Mouse (Mus musculus): ENCODE measurements around the gene Rgs9. TPM values are rescaled to one million over a fixed set of nuclear protein-coding genes. Genes with fewer than 3 reads are reported as not detected.
A peak's percentile ranks its signal among the peaks of the same experiment; 100 is the strongest.

Gene Rgs9
- polyA plus RNA-seq, 1 experiment from 2014 or later, result 3.8 TPM

GRCm38 (mm10) chr11:109330706-109331393 lies 32.9 kb upstream of the Rgs9 start:
- WGBS, result 40% methylated on average over 17 of the region's 17 CpGs
- H3K27me3 ChIP-seq, result no peaks in the 10 kb centered on the region
- H3K27ac ChIP-seq (replicated peaks), result no peak overlapping the region
- no peak overlapping the region for H3K9ac ChIP-seq (replicated peaks)
- H3K4me2 ChIP-seq (replicated peaks), result peak overlapping the region; percentile 50
- H3K9me3 ChIP-seq, result no peaks in the 10 kb centered on the region
- peak overlapping the region; percentile 15; the same call in 1 of the 2 replicates for H3K4me3 ChIP-seq
- no peaks in the 10 kb centered on the region for H3K36me3 ChIP-seq
- peak; percentile 75 for ATAC-seq (ENCODE audit: low FRiP score, low read depth)
- H3K4me1 ChIP-seq, result peaks cover 8% of the 10 kb centered on the region

DNA sequence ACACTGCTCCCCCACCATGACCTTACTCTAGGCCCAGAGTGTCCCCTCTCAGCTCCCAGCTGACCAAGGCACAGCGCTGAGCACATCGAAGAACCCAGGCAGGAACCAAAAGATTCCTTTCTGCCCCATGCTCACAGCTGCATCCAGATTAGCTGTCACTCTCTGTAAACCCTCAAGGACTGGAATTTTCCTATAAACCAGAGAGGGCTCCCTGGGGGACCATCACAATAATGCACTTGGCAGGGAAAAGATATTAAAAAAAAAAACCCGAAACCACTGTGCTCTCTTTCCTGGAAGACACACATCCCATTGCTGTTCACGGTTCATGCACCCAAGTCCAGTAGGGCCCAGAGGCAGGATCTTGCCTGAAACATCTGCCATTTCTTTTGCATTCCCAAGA lies 31.4 kb upstream of the Rgs9 start:
- WGBS, result 76% methylated on average over 4 of the region's 4 CpGs
- Histone ChIP-seq H3K9ac (replicated peaks) (no peak overlapping the region), H3K4me2 (replicated peaks) (no peak overlapping the region), H3K27me3 (no peaks in the 10 kb centered on the region), H3K4me1 (peaks cover 8% of the 10 kb centered on the region), H3K9me3 (no peaks in the 10 kb centered on the region), H3K4me3 (no peak overlapping the region), H3K36me3 (no peaks in the 10 kb centered on the region), H3K27ac (replicated peaks) (no peak overlapping the region)
- no peak for ATAC-seq (ENCODE audit: low FRiP score, low read depth)

DNA sequence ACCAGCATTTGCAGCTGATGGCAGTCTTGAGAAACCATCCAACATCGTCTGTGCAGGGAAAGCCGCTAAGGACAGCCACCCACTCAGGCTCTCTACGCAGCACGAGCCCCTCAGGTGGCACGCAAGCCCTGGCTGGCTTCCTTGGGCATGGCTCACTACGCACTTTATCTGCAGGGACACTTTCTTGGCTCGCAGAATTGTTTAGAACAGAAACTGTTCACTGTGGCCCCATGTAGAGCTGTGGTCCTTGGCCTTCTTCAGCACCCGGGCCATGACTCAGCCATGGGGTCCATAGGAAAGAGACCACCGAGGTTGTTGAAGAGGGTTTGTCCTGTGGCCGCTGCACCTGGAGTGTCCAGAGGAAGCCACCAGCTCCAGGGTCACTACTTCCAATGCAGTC lies 30.0 kb upstream of the Rgs9 start:
- no peaks in the 10 kb centered on the region for H3K27me3 ChIP-seq
- 90% methylated on average over 10 of the region's 10 CpGs for WGBS

DNA sequence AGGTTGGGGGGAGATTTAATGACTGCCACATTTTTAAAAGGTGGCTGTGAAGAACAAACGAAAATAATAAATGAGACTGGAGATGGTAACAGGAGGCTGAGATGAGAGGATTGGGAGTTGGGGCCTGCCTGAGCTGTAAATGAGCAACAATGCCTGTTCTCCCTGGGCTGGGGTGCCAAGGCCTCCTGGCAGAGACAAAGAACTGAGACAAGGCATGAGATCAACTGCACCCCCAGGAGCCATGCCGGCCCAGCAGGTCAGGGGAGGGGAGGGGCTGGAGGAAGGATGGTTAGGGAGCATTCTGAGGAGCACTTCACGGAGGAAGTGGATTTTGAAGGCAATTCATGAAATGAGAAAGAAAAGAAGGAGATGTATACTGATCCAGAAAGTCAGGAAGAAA lies 29.5 kb upstream of the Rgs9 start:
- no peaks in the 10 kb centered on the region for H3K36me3 ChIP-seq
- no peaks in the 10 kb centered on the region for H3K27me3 ChIP-seq
- peaks cover 8% of the 10 kb centered on the region for H3K4me1 ChIP-seq
- H3K4me2 ChIP-seq (replicated peaks), result no peak overlapping the region
- H3K9me3 ChIP-seq, result no peaks in the 10 kb centered on the region
- no peak for ATAC-seq (ENCODE audit: low FRiP score, low read depth)
- no peak overlapping the region for H3K4me3 ChIP-seq
- H3K9ac ChIP-seq (replicated peaks), result no peak overlapping the region
- H3K27ac ChIP-seq (replicated peaks), result no peak overlapping the region
- 31% methylated on average over 3 of the region's 3 CpGs for WGBS

More for the DNA sequence above, 30.0 kb upstream of the Rgs9 start:
- H3K9ac ChIP-seq (replicated peaks), result no peak overlapping the region
- no peak for ATAC-seq (ENCODE audit: low FRiP score, low read depth)
- no peak overlapping the region for H3K27ac ChIP-seq (replicated peaks)
- H3K36me3 ChIP-seq, result no peaks in the 10 kb centered on the region
- H3K4me2 ChIP-seq (replicated peaks), result no peak overlapping the region
- no peaks in the 10 kb centered on the region for H3K9me3 ChIP-seq
- H3K4me3 ChIP-seq, result no peak overlapping the region
- H3K4me1 ChIP-seq, result peaks cover 8% of the 10 kb centered on the region

DNA sequence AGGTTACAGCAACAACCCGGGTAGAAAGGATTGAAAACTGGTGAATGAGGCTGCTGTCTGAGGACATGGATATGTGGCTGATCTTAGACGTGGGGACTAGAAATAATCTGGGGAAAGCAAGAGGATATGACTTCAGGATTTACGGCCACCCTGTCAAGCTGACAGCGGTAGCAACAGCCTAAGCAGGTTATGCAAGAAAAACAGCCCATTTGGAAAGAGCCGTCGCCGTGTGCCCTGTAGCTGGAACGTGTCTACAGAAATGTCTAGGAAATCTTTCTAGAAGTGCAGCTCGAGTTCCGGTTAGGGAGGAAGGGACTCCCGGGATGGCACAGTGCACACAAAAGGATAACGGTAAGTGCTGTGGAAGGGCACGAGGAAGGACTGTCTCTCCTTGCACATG lies 28.3 kb upstream of the Rgs9 start:
- no peaks in the 10 kb centered on the region for H3K36me3 ChIP-seq
- ATAC-seq (ENCODE audit: low FRiP score, low read depth), result no peak
- no peaks in the 10 kb centered on the region for H3K9me3 ChIP-seq
- no peak overlapping the region for H3K4me2 ChIP-seq (replicated peaks)
- 0 out of 2 replicates have a peak, but pooled peaks cover 3% of the 10 kb centered on the region for H3K27me3 ChIP-seq
- 85% methylated on average over 13 of the region's 13 CpGs for WGBS
- no peak overlapping the region for H3K27ac ChIP-seq (replicated peaks)
- peaks cover 4% of the 10 kb centered on the region for H3K4me1 ChIP-seq
- no peak overlapping the region for H3K9ac ChIP-seq (replicated peaks)
- no peak overlapping the region for H3K4me3 ChIP-seq

DNA sequence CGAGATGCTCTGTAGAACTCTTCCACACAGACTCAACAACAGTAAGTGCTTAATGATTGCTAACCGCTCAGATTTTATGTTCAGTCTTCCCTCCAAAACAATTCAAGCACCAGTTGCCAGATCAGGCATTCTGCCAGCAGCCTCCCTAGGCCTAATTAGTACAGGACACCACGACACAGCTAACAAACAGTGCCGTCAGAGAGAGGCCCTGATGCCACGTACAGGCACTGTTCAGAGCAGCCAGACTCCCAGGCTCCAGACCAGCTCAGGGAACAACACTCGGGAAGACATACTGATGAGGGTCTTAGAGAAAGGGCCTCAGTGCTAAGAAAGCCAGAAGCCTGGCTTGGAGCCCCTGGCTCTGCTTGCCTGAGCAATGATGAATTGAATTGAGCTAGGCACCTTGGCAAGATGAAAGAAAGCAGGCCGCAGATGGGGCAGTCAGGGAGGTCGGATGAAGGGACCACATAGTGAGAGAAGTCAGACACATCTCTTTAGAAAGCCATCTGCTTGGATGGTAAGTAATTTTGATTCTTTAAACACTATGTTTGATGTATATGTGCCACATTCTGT lies 22.5 kb upstream of the Rgs9 start:
- Histone ChIP-seq H3K4me1 (peaks cover 8% of the 10 kb centered on the region; the same call in 1 of the 2 replicates), H3K4me3 (no peak overlapping the region), H3K4me2 (replicated peaks) (no peak overlapping the region), H3K27ac (replicated peaks) (peak overlapping the region; percentile 15; the same call in 1 of the 2 replicates), H3K9me3 (no peaks in the 10 kb centered on the region), H3K27me3 (peaks cover 17% of the 10 kb centered on the region), H3K36me3 (no peaks in the 10 kb centered on the region), H3K9ac (replicated peaks) (no peak overlapping the region; the same call in 1 of the 2 replicates)
- 50% methylated on average over 8 of the region's 8 CpGs for WGBS
- ATAC-seq (ENCODE audit: low FRiP score, low read depth), result peak; percentile 63; the same call in 1 of the 2 replicates

- no peak overlapping the region for H3K27ac ChIP-seq (replicated peaks)
Observed at GRCm38 (mm10) chr11:109319946-109320345, 22.0 kb upstream of the Rgs9 start.

GRCm38 (mm10) chr11:109319471-109319870 lies 21.5 kb upstream of the Rgs9 start:
- no peaks in the 10 kb centered on the region for H3K9me3 ChIP-seq
- peaks cover 8% of the 10 kb centered on the region; the same call in 1 of the 2 replicates for H3K4me1 ChIP-seq
- H3K27ac ChIP-seq (replicated peaks), result no peak overlapping the region
- no peak overlapping the region for H3K9ac ChIP-seq (replicated peaks)
- H3K36me3 ChIP-seq, result no peaks in the 10 kb centered on the region
- 92% methylated on average over 4 of the region's 4 CpGs for WGBS
- no peak for ATAC-seq (ENCODE audit: low FRiP score, low read depth)
- H3K4me2 ChIP-seq (replicated peaks), result no peak overlapping the region
- H3K27me3 ChIP-seq, result peaks cover 25% of the 10 kb centered on the region
- H3K4me3 ChIP-seq, result no peak overlapping the region

More at GRCm38 (mm10) chr11:109319946-109320345, 22.0 kb upstream of the Rgs9 start:
- no peaks in the 10 kb centered on the region for H3K9me3 ChIP-seq
- H3K9ac ChIP-seq (replicated peaks), result no peak overlapping the region; the same call in 1 of the 2 replicates
- peaks cover 22% of the 10 kb centered on the region for H3K27me3 ChIP-seq
- H3K36me3 ChIP-seq, result no peaks in the 10 kb centered on the region
- 87% methylated on average over 5 of the region's 5 CpGs for WGBS
- H3K4me3 ChIP-seq, result no peak overlapping the region
- peaks cover 8% of the 10 kb centered on the region; the same call in 1 of the 2 replicates for H3K4me1 ChIP-seq
- no peak for ATAC-seq (ENCODE audit: low FRiP score, low read depth)
- no peak overlapping the region for H3K4me2 ChIP-seq (replicated peaks)

DNA sequence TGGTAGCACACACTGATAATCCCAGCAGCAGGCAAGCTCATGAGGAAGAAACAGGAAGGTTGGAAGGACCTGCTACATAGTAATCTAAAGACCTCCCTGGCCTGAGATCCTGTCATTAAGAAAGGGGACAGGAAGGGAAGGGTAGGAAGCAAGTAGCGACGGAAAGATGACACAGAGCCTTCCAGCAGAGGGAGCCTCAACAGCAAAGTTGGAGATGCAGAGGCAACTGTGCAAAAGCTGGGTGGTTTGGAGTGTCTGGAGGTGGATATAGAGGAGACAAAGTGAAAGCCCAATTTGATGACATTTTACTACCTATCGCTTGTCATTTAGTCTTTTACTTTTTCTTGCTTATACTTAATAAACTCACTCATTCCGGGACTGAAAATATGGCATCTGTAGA lies 19.0 kb upstream of the Rgs9 start:
- H3K27me3 ChIP-seq, result peaks cover 34% of the 10 kb centered on the region
- no peak overlapping the region for H3K9ac ChIP-seq (replicated peaks)
- no peaks in the 10 kb centered on the region for H3K36me3 ChIP-seq
- no peak overlapping the region for H3K4me2 ChIP-seq (replicated peaks)
- H3K9me3 ChIP-seq, result no peaks in the 10 kb centered on the region
- H3K4me1 ChIP-seq, result peaks cover 8% of the 10 kb centered on the region; the same call in 1 of the 2 replicates
- no peak for ATAC-seq (ENCODE audit: low FRiP score, low read depth)
- H3K27ac ChIP-seq (replicated peaks), result no peak overlapping the region
- 46% methylated on average over 4 of the region's 4 CpGs for WGBS
- no peak overlapping the region for H3K4me3 ChIP-seq

DNA sequence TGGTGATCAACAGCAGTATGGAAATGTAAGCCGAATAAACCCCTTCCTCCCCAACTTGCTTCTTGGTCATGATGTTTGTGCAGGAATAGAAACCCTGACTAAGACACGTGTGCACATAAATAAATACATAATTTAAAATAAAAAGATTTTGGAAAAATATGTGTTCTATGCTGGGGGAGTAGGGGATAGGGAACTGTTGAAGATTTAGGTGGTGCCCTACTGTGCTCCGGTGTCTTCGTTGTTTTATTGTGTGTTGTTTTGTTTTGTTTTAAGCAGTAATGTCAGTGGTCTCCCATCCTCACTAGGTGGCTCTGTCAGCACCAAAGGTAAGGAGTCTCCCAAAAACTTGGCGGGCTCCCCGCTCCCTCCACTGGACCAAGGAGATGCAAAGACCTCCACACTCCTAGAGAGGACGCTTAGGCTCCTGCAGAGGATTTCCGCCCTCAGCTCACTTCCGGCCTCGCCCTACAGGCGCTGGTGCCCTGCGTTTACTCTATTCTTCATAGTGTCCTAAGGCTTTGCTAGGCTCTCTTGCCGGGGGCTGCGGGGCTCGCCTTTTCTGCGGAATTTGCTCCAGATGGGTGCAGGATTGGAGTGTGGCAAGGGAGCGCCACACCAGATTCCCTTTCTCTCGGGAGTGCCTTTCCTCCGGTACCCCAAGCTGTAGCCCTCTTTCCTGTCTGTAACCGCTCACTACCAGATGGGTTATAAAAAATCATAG lies 14.1 kb upstream of the Rgs9 start:
- peak overlapping the region; percentile 70 for H3K27ac ChIP-seq (replicated peaks)
- H3K27me3 ChIP-seq, result peaks cover 34% of the 10 kb centered on the region
- H3K4me3 ChIP-seq, result peak overlapping the region; percentile 68
- no peaks in the 10 kb centered on the region for H3K36me3 ChIP-seq
- no peaks in the 10 kb centered on the region for H3K4me1 ChIP-seq
- no peaks in the 10 kb centered on the region for H3K9me3 ChIP-seq
- 11% methylated on average over 20 of the region's 20 CpGs for WGBS
- H3K4me2 ChIP-seq (replicated peaks), result peak overlapping the region; percentile 66
- peak; percentile 96 for ATAC-seq (ENCODE audit: low FRiP score, low read depth)
- H3K9ac ChIP-seq (replicated peaks), result peak overlapping the region; percentile 77

- H3K27me3 ChIP-seq, result 0 out of 2 replicates have a peak, but pooled peaks cover 12% of the 10 kb centered on the region
- WGBS, result 69% methylated on average over 5 of the region's 5 CpGs
- no peak overlapping the region for H3K4me2 ChIP-seq (replicated peaks)
- no peak overlapping the region for H3K27ac ChIP-seq (replicated peaks)
- H3K36me3 ChIP-seq, result no peaks in the 10 kb centered on the region
- H3K9me3 ChIP-seq, result no peaks in the 10 kb centered on the region
- ATAC-seq (ENCODE audit: low FRiP score, low read depth), result no peak
- no peaks in the 10 kb centered on the region for H3K4me1 ChIP-seq
- no peak overlapping the region for H3K9ac ChIP-seq (replicated peaks)
- H3K4me3 ChIP-seq, result no peak overlapping the region
Observed at GRCm38 (mm10) chr11:109305680-109306079, 7.8 kb upstream of the Rgs9 start.

DNA sequence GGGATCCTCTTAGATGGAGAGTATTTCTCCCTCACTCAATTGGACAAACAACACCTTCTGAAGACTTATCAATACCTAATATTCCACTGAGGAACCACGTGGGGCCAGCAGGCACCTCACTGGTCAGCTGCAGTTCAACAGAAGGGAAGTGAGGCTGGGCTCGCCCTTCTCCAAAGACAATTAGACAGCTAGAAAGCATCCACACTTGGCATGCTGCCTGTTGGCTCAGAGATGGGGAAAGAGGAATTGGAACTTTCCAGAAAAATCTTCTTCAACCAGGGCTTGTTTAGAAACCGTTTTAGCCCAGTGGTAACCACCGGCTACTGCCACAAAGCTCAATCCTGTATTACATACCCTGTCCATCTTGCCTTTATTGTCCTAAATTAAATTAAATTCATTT lies 4.4 kb upstream of the Rgs9 start:
- WGBS, result 74% methylated on average over 4 of the region's 4 CpGs
- no peaks in the 10 kb centered on the region for H3K36me3 ChIP-seq
- no peak overlapping the region for H3K4me2 ChIP-seq (replicated peaks)
- no peak for ATAC-seq (ENCODE audit: low FRiP score, low read depth)
- no peaks in the 10 kb centered on the region for H3K9me3 ChIP-seq
- H3K27me3 ChIP-seq, result peaks cover 16% of the 10 kb centered on the region; the same call in 1 of the 2 replicates
- H3K4me3 ChIP-seq, result no peak overlapping the region
- H3K4me1 ChIP-seq, result peaks cover 2% of the 10 kb centered on the region; the same call in 1 of the 2 replicates
- H3K27ac ChIP-seq (replicated peaks), result no peak overlapping the region
- no peak overlapping the region for H3K9ac ChIP-seq (replicated peaks)

Data from midbrain, embryonic 12.5 days (tissue).